Mouse (Mus musculus) cerebellum, postnatal 10 days (tissue): ENCODE measurements around the gene Wdr37.
A peak's percentile ranks its signal among the peaks of the same experiment; 100 is the strongest.

Experiments
- DNase-seq, 2 experiments: peaks; one replicate each; pipeline ENCODE4 v3.0.0; 2021; ENCODE audit warnings: mixed read lengths in 2 of 2

The Wdr37 gene

DNA sequence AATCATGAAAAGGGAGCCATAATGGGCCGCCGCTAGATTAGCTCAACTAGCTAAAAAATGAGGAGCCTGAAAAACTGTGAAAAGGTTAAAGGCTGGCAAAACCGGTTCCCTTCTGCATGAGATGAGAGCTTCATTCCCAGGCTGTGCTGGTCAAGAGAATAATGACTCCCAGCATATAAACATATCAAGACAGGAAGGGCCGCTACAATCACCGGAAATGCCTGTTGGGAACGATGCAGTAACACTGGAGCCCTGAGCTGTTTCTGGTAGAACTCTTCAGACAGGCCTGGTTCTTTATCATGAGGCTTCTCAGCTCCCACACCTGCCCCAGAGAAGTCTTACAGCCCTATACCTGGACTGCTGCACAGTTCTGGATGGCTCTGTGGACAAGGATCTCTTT lies 31.8 kb downstream of the Wdr37 start:
- DNase-seq = no peak

DNA sequence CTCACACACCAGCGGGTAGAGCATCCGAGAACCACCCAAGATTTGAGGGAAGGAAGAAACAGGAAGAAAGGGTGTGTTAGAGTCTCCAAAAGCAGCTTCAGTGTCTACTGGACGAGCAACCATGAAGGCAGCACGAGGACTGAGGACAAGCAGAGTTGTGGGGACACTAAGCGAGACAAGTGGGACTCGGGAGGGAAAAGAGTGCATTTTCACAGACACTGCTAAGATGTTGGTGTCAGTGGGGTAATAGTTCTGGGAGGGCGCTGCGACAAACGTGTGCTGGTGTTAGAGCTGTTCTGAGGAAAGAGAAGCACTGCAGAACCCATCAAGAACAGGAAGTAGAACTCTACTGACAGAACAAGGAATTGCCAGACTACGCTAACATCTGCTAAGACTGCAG lies 32.6 kb downstream of the Wdr37 start:
- DNase-seq = no peak

DNA sequence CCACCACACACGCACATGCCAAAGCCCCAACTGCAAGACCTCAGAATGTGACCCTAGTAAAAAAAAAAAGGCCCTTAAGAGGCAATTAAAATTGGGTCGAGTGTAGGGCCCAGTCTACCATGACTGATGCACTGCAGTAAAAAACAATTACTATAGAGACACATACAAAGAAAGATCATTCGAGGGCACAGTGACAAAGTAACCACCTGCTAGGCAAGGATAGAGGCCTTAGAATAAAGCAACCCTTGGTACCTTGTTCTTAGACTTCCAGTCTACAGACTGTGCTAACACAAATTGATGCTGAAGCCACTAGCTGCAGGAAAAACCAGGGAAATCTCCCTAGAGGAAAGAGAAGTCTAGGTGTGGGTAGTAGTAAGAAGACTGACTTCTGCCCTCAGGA lies 33.3 kb downstream of the Wdr37 start:
- no peak for DNase-seq

DNA sequence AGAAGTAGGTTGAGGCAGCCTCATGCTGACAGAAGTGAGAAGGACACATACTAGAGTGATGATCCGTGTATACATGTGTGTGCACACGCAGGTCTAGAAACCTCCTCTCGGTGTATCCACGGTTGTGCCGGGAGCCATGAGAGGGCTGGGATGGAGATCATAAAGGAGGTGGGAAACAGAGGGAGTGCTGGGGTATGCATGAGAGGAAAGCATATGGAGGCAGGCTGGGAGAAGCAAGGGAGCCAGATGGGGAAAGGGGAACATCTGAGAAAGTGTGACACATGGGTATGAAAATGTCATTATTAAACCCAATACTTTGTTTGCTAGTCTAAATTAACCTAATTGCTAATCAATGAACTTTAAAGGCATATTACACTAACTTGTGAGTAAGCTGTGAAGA lies 37.1 kb downstream of the Wdr37 start:
- no peak for DNase-seq

DNA sequence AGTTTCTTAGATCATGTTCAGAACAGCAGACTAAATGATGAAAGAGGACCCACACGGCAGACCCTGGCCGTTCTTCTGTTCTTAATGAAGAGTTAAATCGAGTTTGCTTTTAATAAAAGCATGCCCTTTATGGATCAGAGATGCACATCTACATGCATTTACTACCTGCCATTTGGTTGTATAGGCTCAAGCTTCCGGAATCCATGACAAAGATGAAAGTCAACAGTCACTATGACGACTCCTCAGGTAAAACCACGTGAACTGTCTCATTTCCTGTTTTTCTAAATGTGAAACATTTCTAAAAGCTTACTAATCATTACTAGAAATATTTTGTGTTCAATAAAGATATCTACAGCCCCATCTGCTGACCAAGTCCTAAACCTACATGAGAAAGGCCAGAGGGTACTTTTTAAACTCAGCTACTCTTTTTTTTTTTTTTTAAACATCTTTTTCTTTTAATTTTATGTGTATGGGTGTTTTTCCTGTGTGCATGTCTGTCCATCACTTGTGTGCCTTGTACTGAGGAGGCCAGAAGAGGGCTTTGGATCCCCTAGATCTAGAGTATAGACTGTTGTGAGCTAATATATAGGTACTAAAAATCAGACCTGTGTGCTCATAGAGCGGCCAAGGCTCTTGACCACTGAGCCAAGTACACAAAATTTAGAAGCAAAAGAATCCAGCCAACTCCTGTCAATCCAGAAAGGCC lies 40.0 kb downstream of the Wdr37 start:
- no peak for DNase-seq

DNA sequence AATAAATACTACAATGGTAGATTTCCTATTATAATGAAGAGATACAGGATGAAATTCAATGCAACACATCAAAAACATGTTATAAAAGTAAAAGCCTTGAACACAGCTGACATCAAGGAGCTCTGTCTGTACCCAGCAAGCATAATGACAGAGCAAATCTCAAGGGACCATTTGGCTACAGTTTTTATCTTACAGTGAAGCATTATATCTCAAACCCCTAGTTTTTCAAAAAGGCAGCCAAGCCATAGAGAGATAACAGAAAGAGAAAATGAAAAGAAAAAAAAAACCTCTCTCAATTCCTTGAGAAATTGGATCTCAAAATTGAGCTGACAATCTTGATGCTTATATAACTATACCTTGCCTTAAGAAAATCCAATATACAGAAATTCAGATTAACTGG lies 41.0 kb downstream of the Wdr37 start:
- no peak for DNase-seq

- peak in 1 of 2 experiments; percentile 12 for DNase-seq
These were observed 41.9 kb downstream of the Wdr37 start for GRCm38 (mm10) chr13:8829784-8830183.

DNA sequence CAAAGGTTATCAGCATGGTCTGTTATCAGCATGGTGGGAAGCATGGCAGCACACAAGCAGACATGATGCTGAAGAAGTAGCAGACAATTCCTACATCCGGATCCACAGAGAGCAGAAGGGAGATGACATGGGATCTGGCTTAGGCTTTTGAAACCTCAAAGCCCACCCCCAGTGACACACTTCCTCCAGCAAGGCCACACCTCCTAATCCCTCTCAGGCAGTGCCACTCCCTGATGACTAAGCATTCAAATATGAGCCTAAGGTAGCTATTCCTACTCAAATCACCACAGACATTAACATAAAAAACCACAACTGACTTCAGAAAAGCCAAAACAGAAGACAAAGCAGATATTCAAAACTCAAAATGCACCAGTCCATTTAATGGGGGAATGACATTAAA lies 42.8 kb downstream of the Wdr37 start:
- no peak for DNase-seq

- peak in 1 of 2 experiments; percentile 10 for DNase-seq
These were observed 48.2 kb downstream of the Wdr37 start for GRCm38 (mm10) chr13:8823546-8823945.

- DNase-seq = no peak
These were observed 48.6 kb downstream of the Wdr37 start for GRCm38 (mm10) chr13:8823120-8823519.

DNA sequence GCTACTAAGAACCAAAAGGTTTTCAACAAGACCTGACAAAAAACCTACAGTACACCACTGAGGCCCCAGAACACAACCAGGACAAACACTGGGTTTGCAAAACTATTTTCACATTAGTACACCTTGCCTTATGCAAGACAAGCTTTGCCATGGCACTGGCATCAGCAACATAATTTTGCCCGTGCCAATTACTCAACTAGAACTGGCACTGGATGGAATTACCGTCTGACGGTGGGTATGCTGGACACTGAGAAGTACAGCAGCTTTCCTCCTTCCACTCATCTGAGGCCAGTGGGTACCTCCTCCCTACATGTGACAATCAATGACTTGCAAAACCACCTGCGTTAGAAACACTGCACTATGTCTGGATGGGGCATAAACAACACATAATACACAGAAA lies 49.5 kb downstream of the Wdr37 start:
- DNase-seq = peak; percentile 39 to 45

DNA sequence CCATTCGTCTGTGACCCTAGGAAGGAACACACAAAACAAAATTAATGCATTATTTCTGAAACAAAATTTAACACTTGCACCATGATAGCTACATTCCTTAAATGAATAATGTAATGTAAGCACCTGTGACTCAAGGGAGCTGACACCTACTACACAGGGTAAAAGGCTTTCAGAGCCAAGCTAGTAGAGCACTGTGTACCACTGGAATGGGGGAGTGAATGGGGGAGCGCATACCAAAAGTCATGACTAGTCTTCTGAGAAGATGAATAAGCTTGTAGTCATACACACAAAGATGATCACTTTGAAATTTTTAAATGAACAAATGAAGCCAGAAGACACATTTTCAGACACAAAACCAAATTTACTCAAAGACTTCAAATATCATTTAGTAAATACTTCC lies 65.8 kb downstream of the Wdr37 start:
- no peak for DNase-seq

DNA sequence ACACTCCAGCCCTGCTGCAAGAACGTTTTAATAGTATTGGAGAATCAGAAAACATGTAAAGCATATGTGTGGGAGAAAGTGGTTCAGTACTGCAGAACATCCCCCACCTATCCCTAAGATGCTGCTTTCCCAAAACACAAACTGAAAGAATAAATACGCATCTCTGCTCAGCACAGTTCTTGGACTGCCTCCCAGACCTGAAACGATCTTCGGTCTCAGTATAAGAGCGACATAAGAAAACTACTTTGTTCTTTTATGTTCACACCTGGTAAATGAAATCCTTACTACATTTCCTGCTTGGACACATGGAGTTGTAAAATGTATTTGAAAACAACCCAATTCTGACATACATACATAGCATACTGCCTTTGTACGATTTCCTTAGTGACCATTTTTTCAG lies 71.1 kb downstream of the Wdr37 start:
- no peak for DNase-seq

DNA sequence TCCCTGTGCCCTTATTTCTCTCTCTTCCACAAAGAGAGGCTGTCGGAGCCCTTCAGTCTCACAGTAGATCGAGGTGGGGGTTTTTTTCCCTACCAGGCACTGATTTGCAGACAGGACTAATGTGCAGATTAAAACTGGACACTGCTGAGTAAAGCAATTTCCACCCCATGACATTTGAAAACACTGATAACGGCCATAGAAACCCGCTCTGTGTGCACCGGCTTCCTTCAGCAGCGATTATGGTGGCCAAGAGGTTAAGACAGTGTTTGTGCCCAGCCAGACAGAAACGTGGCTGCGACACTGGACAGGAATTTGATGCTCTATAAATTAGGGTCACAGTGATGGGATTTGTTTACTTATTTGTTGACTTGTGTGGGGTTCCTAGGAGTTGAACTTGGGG lies 78.5 kb downstream of the Wdr37 start:
- no peak for DNase-seq

DNA sequence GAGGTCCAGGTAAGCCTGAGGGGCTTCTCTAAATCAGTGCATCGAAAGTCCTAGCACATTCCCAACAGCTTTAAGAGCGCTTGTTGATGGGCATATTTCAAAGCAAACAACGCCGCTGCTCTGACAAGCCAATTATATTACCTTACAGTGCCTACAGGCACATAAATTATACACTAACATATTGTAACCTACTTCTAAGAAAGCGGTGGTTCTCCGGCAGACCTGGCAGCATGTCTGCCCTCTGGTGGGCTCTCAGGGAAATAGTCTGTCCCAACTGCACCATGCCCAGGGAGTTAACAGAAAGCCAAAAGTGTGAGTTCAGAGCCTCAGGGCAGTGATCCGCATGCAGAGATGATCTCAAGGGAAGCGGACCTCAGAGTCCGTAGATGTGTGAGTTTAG lies 86.5 kb downstream of the Wdr37 start:
- DNase-seq = peak; percentile 76 to 78

GRCm38 (mm10) chr13:8784308-8785061 lies 87.2 kb downstream of the Wdr37 start:
- no peak for DNase-seq

DNA sequence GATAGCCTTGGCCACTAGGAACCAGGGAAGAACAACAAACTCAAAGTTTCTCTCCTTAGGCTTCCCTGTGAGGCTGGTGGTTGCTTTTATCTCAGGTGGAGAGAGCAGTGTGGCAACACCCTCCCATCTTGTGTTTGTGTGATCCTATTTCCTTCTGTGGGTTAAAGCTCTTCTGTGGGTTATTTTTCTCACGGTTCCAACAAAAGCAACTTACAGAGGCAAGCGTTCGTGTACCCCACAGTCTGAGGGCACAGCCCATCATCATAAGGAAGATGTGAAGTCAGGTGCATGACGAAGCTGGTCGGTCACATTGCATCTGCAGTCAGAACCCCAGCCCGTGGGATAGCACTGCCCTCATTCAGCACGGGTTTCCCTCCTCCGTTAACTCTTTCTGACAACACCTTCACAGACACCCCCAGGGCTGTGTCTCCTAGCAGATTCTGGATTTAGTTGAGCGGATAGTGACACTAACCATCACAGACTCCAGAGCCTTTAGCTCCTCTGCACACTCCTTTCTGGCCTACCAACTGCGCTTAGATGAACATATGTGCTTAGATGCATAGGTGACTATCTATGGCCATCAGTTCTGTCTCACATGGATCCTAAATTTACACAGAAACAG lies 87.9 kb downstream of the Wdr37 start:
- no peak for DNase-seq

GRCm38 (mm10) chr13:8782636-8783035 lies 89.1 kb downstream of the Wdr37 start:
- peak; percentile 63 to 69 for DNase-seq

- DNase-seq = peak; percentile 72 to 81
These were observed 91.3 kb downstream of the Wdr37 start for GRCm38 (mm10) chr13:8780441-8780840.

DNA sequence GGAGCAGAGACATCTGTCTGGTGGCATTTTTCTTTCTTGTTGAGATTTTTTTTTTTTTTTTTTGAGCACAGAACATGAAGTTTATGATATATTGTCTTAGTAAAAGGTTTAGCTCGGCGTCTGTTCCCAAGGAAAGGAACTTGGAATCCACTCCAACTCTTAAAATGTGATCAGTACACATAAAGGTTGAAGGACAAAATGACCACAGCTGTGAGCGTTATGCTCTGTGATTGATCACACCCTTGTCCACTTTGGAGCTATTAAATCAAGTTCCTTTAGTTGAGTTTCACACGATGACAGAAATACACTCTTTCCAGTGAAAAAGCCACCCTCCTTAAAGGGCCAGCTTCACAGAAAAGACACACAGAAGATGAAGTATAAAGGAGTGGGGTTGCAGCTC lies 101.1 kb downstream of the Wdr37 start:
- DNase-seq = no peak

- DNase-seq = no peak
These were observed 102.0 kb downstream of the Wdr37 start for GRCm38 (mm10) chr13:8769654-8770227.

- no peak for DNase-seq
These were observed 110.8 kb downstream of the Wdr37 start for GRCm38 (mm10) chr13:8760940-8761339.
